Mouse (Mus musculus) urinary bladder, postnatal 4 days (tissue): ENCODE measurements around the gene Pbx3.

Source experiments
- DNase-seq, 2 experiments: peaks; one replicate each; pipeline ENCODE4 v3.0.0; 2021 to 2022; ENCODE audit warnings: low spot score in 2 of 2

Gene Pbx3

DNA sequence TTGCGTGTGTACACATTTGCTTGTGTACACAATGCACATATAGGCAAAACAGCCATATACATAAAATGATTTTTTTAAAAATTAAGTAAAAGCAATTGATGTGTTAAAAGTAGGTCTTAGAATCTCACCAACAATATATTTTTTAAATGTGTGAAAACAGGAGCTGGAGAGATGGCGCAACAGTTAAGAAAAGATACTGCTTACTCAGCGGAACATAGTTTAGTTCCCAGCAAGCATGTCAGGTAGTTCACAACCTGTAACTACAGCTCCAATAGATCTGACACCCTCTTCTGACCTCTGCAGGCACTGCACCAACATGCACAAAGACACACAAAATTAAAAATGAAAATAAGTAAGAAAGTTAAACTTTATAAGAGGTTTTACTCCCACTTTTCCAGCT, 74.7 kb downstream of the Pbx3 start:
- DNase-seq, result no peak

DNA sequence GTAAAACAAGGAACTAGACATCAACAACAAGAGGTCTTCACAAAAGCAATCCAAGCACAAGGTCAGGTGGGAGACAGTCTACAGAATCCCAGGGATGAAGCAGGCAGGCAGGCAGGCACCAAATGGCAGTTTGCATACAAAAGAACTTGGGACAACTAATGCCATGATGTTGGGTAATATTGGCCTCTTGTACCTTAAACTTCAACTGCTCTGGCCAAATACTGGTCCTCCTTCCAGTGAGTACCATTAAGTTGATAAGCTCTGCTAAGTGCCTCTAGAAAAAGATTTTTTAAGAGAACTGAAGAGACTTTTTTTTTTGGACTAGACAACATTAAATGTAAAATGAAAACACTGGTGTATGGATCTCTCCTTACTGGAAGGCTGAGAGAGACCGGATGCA, 83.2 kb downstream of the Pbx3 start:
- no peak for DNase-seq

- no peak for DNase-seq
These were observed 88.7 kb downstream of the Pbx3 start for GRCm38 (mm10) chr2:34284239-34284638.

GRCm38 (mm10) chr2:34280996-34281395, 91.9 kb downstream of the Pbx3 start:
- no peak for DNase-seq

DNA sequence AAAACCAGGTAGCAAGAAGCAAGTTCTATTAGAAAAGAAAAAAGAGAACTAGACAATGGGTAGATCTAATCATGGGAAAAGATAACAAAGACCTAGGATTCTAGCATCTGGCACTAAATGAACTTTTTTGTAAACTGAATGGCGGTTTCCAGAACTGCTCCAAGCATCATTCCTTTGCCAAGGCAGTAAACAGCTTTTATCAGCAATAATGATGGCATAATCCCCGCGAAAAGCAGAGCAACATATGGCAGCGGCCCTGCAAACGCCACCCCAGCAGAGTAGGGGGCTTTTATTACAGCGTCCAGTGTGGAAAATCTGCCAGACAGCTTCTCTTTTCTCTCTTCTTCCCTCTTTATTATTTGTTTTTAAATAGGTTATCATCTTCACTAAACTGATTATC, 93.2 kb downstream of the Pbx3 start:
- DNase-seq, result no peak

DNA sequence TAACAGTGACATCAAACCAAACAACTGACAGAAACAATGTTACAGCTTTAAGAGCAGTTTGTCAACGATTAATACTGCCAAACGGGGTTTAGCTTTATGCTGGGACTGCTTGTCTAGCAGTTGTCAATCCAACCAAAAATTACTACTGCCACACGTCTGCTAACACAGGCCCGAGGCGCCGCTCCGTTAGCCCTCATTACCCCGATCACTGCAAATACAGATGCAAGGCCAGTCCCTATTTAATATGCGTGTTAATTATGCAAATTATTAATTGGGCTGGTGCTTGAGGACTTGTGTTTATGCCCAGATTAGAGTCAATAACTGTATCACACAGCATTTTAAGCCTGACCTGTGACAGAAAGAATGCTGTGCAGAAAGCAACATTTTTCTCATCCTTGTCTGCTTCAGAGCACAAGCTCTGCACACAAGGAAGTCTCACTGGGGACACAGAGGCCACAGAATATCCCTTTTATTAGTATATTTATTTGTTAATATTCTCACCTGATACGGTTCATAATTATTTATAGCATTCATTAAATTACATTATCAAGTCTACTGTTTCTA, 97.2 kb downstream of the Pbx3 start:
- DNase-seq, result no peak

DNA sequence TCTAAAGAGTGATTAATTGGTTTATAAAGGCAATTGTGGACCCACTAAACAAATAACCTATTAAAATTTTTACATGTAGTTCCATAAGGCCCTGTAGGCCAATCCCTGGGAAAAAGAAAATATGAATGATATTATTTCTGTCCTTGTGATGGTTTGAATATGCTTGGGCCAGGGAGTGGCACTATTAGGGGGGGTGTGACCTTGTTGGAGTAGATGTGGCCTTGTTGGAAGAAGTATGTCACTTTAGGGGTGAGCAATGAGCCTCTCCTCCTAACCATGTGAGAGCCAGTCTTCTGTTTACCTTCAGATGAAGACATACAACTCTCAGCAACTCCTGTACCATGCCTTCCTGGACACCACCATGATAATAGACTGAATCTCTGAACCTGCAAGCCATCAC, 110.9 kb downstream of the Pbx3 start:
- no peak for DNase-seq

- DNase-seq, result no peak
These were observed 112.3 kb downstream of the Pbx3 start for GRCm38 (mm10) chr2:34260653-34261076.

DNA sequence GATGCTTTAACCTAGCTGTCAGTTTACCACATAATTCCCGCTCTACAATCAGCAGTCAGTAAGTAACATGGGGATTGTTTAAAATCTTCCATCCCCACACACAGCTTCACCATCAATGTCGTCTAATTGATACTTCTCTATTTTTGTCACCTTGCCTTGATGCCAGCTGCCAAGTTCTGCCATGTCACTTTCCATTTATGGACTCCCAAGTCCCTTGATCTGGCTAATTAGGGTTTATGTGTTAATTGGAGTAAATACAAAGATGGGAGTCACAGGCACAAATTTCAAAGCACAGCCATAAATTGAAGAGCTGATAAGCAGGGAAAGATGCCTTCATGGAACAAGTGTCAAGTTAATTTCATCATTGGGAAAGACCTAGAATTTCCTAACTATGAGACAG, 114.7 kb downstream of the Pbx3 start:
- no peak for DNase-seq

DNA sequence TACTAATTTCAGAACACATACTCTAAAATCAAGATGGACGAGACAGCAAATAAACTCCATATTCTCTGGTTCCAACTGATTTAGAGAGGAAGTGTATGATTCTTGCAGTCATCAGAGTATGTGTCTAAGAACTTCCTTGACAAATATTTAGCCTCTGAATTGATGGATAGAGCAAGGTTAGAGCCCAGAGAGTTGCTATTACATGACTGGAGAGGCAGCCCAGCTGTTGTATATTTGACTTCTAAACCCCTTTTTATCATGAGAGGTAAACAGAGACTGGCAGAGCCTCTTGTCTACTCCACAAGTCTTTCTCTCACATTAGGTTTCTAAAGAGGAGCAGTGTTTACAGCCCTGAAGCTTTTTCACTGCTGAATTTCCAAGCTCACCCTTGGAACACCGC, 115.3 kb downstream of the Pbx3 start:
- no peak for DNase-seq

- no peak for DNase-seq
These were observed 116.9 kb downstream of the Pbx3 start for GRCm38 (mm10) chr2:34256000-34256553.

DNA sequence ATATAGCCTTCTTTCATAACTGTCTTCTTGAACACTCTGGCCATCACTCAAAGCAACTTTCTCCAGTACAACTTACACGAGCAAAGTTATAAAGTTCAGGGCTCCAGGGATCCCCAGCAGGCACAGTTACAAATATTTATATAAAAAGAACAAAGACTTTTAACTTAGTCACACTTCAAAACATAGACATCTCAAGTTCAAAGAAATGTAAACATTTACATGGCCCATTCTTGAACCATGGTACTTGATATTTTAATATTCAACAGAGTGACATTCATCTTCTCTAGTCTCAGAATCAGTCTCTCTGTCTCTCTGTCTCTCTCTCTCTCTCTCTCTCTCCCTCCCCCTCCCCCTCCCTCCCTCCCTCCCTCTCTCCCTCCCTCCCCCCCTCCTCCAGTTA, 119.3 kb downstream of the Pbx3 start:
- DNase-seq, result no peak

GRCm38 (mm10) chr2:34253111-34253510, 119.8 kb downstream of the Pbx3 start:
- DNase-seq, result no peak

DNA sequence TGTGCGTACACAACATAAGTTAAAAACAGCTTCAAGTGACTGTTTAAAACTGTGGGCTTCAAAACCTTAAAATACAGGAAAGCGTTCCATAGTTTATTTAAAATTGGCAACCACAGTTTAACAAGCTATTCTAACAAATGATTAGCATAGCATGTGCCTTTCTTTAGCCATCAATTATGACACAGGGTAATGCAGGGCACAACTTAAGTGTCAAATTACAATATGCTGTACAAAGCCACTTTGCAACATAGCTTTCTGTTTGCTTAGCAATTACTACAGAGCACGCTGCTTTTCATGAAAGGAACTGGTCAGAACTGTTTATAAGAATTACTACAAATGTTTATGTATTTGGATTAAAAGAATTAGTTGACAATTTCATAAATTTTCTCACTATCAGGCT, 120.7 kb downstream of the Pbx3 start:
- no peak for DNase-seq

DNA sequence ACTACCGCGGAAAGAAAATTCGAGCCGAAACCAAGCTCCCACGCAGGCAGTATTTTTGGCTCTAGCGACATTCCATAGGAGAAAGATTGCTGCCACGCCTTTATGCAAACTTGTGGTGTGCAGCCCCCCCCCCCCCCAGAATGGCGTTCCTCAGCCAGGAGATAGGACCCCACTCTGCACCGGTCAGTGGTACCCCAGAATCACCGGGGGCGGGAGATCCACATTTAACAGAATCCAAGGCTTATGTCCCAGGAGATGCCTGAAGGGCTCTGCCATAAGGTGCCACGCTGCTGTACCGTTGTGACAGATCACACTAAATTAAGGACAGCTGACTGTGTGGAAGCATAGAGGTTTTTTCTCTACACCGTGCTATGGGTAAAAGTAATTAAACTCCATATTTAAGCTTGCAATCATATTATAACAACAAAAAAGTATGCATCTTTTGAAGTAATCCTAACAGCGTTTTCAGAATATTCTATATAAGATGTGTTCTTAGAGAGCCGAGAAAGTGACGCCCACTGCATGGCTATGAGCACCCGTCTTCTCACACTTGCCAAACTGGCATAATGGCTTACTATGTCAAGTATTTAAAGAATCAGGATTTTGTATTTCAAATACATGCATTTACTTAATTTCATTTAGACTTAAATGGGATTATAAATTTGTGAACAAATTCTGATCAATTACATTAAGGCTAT, 122.8 kb downstream of the Pbx3 start:
- no peak for DNase-seq

GRCm38 (mm10) chr2:34249141-34249960, 123.6 kb downstream of the Pbx3 start:
- peak; percentile 34 to 61 for DNase-seq

- DNase-seq, result no peak
These were observed 132.1 kb downstream of the Pbx3 start for GRCm38 (mm10) chr2:34240885-34241284.

- no peak for DNase-seq
These were observed 133.6 kb downstream of the Pbx3 start for GRCm38 (mm10) chr2:34239315-34239858.

- DNase-seq, result no peak
These were observed 137.4 kb downstream of the Pbx3 start for GRCm38 (mm10) chr2:34235467-34236075.

DNA sequence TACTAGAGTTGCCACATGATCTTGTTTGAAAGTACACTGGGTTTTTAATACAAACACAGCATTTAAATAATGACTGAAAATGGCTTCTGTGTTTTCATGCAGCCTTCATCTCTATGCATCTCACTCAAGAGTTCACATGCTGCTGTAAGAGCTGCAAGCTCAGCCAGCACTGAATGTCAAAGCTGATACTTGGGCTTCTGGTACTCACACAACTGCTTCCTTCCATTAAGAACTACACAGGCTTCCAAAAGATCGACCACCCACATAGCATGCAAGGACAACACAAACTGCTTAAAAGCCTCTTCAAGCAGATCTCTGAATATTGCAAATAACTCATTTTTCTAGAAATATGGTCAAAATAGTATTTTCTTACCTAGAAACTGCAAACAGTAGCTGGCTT, 138.7 kb downstream of the Pbx3 start:
- no peak for DNase-seq

- DNase-seq, result no peak
These were observed 139.7 kb downstream of the Pbx3 start for GRCm38 (mm10) chr2:34233271-34233670.

DNA sequence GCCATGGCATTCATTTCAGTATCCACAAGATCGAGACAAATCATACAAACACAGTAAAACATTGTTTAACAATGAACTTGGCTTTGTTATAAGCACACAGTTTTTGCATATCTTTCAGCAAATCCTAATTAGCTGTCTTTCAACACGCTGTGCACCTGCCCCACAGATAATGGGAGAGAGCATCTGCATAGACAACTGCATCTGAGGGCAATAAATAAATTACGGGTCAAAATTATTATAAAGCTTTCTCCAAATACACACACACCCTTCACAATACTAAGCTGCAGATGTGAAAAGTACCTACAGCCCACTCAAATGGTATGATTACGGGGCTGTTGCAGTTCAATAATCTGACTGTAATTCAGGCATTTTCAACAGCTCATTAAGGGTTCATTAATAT, 145.3 kb downstream of the Pbx3 start:
- no peak for DNase-seq
